Mouse (Mus musculus) ES-Bruce4 (cell line): ENCODE measurements at regions not wholly inside any gene's neighbourhood (a gene's known extent, or its start where the extent isn't known, plus 50 kb on each side); places are given as distances from the start of the nearest gene placed in this dataset.

ENCODE experiments used
- CTCF ChIP-seq: IDR thresholded peaks from one replicate; pipeline ENCODE4 v1.8.1; 2011; ENCODE audit warnings: low read depth, low read length
- EP300 ChIP-seq: IDR thresholded peaks from 2 replicates; pipeline ENCODE4 v1.6.1; 2011; ENCODE audit warnings: low read depth, low read length; ENCODE audit not compliant: insufficient read depth

DNA sequence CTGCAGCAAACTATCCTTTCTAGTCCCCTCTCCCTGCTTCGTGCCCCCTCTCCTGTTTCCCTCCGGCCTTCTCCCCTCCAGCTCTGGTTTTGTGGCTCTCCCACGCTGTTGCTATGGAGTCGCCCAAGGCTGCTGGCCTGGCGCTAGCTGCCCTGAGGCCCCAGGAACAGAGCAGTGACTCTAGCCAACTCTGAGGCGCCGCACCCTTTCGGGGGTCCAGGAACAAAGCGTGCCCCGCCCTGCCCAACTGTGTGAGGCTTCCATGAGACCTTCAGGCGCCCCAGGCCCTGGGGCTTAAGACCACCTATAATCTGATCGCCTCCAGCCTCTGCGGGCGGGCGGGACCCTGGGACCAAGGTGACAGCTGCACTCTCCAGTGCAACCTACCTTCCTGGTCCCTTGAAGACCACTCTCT is 262.4 kb downstream of the Zfp704 start:
- TF ChIP-seq CTCF (no peak), EP300 (peak; percentile 50; the same call in 1 of the 2 replicates)
